Mouse (Mus musculus) frontal cortex, adult 2 months (tissue): ENCODE measurements at regions not wholly inside any gene's neighbourhood (a gene's known extent, or its start where the extent isn't known, plus 50 kb on each side); places are given as distances from the start of the nearest gene placed in this dataset.

Experiments used
- DNase-seq, 2 experiments: peaks; one replicate each; pipeline ENCODE4 v3.0.0; 2022; ENCODE audit warnings: low spot score in 1 of 2; ENCODE audit errors: extremely low spot score in 1 of 2

DNA sequence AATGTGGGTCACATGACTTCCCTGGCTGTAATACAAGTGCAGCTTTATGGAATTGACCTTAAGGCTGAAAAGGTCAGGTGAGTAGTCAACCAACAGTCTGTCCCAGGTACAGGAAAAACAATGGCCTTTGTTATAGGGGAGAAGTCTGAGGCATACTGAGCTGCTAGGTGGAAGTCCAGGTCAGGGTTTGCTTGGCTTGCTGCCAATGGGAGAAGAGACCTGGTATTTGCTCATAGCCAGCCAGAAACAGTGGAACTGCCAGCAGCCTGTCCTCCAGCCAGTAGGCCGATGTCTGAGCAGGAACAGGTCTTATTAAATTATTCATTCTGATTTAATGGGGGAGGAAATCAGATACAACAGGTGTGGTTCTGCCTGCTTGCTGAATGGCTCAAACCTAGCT lies 55.6 kb upstream of the Arhgap5 start:
- DNase-seq: no peak

DNA sequence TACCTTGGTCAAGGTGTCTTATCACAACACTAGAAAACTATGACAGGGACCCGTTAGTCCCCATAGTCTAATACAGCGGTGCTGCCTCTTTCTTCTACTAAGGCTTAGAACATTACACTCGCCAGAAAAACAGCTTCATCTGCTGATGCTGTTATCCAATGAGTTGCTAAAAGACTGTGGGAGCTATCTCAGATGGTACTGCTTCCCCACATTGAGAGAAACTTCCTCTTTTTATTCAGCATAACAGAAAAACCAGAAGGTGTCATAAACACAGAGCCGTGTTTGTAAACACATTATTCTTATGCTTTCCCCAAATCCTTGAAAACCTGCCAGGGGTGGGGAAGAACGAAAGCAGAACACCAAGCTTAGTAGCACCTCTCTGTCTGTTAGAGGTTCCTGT lies 49.9 kb upstream of the Arhgap5 start:
- no peak for DNase-seq
